Mouse (Mus musculus) lung, adult 2 months (tissue): ENCODE measurements at regions not wholly inside any gene's neighbourhood (a gene's known extent, or its start where the extent isn't known, plus 50 kb on each side); places are given as distances from the start of the nearest gene placed in this dataset.

Experiments used
- DNase-seq: peaks from one replicate; pipeline ENCODE4 v3.0.0; 2022
- H3K4me1 ChIP-seq: fragments of 200-500 bp; 2 replicates; pipeline ENCODE4 v1.6.1; 2011; ENCODE audit warnings: low read length; ENCODE audit not compliant: control insufficient read depth, insufficient read depth
- H3K4me3 ChIP-seq: fragments of 200-500 bp; replicated peaks from 2 replicates; pipeline ENCODE3; 2011; ENCODE audit warnings: low read depth, mild to moderate bottlenecking, control low read depth, low read length; ENCODE audit errors: extremely low read depth
- CTCF ChIP-seq: fragments of 200-500 bp; IDR thresholded peaks from 2 replicates; pipeline ENCODE4 v1.5.1; 2011; ENCODE audit warnings: mild to moderate bottlenecking, low read length, control low read depth; ENCODE audit not compliant: insufficient read depth
- POLR2A ChIP-seq: fragments of 200-500 bp; IDR thresholded peaks from 2 replicates; pipeline ENCODE4 v1.6.1; 2011; ENCODE audit warnings: low read depth, mild to moderate bottlenecking, control low read depth, low read length, borderline replicate concordance; ENCODE audit errors: extremely low read depth
- WGBS: fragments of 180-500 bp; shearing (Covaris S2); methylation state at CpG from one replicate; pipeline ENCODE4 v1.1.7; 2018; 5-methylcytosine and 5-hydroxymethylcytosine counted together

DNA sequence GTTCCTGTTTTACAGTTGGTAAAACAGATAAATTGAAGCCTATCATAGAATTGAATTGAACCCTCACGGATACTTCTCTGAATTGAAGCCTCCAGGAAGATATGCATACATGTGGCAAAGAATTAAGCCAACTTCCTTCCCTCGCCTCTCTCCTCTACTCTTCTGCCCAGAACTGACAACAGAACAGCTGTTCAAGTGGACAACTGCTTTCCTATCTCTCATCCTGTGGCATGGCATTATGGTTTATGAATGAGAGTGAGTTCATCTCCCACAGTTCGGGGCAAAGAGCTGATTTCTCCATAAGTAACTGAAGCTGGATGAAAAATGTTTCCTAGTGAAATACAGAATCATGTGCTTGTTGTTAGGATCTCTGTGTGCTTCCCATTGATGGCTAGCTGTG lies 190.6 kb downstream of the Kcnj2 start:
- peaks cover 2% of the 10 kb centered on the region for H3K4me1 ChIP-seq
- H3K4me3 ChIP-seq, result no peak overlapping the region
- no peak for DNase-seq
- WGBS, result 58% methylated on average over 3 of the region's 3 CpGs
- TF ChIP-seq CTCF, result no peak
- TF ChIP-seq POLR2A, result no peak

DNA sequence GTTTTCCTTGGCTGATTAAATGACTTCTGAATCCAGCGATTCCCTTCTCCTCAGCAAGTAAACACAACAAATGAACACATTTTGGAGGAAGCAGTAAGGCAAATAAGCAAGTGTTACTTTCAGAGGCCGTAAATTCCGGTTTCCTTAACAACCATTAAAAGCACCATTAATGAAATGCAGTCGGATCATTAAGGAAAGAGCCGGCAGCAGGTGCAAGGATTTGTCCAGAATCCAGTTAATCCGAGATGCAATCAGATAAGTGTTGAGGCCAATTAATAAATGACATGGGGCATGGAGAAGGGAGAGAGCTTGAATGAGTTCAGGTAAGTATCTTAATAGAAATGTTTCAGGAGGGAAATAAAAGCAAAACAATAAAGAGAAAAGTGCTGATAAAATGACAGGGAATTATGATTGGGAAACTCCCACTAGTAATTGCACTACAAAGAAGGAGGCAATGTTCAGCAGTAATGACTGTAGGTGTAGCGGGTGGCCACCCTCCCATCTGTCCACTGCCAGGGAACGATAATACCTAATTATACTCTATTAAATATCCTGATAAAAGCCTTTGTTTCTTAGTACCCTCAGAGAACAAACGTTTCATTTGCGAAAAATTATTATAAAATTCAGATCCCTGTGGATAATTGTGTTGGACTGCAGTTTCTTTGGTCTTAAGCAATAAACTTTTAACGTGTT lies 194.9 kb downstream of the Kcnj2 start:
- Histone ChIP-seq H3K4me3 (no peak overlapping the region), H3K4me1 (peaks cover 2% of the 10 kb centered on the region; the same call in 1 of the 2 replicates)
- no peak for DNase-seq
- 80% methylated on average over 11 of the region's 11 CpGs for WGBS
- TF ChIP-seq CTCF (no peak), POLR2A (no peak)

DNA sequence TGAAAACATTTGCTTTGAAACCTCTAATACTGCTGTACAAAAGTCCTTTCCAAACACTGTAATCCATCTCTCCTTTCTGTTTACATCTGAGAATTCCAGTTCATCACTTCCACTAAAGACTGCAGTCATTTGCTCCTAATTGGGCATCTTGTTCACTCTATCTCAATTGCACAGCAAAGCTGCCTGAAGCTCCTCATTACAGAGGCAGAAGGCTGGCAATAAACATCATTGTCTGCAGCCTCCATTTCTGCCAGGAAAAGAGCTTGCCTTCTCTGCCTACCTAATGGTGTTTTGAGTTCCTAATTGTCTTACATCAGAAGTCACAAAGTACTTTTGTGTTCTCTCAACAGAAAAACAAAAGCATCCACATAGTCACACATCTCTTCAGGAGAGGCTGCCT lies 207.7 kb downstream of the Kcnj2 start:
- Histone ChIP-seq H3K4me3 (no peak overlapping the region), H3K4me1 (no peaks in the 10 kb centered on the region)
- TF ChIP-seq POLR2A (no peak), CTCF (no peak)
- DNase-seq, result no peak

DNA sequence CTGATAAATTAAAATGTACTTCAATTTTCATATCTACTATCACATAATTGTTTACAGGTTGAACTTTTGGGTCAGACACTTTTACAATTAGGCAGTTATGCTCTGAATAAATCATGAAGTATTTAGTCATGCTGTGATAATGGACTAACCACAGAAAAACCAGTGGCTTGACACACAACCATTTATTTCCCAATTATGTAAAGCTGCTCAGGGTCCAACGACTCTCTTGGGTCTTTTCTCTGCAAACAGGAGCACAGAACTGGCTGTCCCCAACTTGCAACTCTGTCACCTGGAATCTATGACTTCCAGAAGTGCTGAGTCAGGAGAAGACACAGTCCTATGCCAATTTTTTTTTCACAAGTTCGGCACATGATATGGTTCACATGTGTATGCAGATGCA lies 214.8 kb downstream of the Kcnj2 start:
- 35% methylated on average over 2 of the region's 2 CpGs for WGBS
- TF ChIP-seq POLR2A (no peak), CTCF (no peak)
- no peak overlapping the region for H3K4me3 ChIP-seq
- no peak for DNase-seq
- no peaks in the 10 kb centered on the region for H3K4me1 ChIP-seq

DNA sequence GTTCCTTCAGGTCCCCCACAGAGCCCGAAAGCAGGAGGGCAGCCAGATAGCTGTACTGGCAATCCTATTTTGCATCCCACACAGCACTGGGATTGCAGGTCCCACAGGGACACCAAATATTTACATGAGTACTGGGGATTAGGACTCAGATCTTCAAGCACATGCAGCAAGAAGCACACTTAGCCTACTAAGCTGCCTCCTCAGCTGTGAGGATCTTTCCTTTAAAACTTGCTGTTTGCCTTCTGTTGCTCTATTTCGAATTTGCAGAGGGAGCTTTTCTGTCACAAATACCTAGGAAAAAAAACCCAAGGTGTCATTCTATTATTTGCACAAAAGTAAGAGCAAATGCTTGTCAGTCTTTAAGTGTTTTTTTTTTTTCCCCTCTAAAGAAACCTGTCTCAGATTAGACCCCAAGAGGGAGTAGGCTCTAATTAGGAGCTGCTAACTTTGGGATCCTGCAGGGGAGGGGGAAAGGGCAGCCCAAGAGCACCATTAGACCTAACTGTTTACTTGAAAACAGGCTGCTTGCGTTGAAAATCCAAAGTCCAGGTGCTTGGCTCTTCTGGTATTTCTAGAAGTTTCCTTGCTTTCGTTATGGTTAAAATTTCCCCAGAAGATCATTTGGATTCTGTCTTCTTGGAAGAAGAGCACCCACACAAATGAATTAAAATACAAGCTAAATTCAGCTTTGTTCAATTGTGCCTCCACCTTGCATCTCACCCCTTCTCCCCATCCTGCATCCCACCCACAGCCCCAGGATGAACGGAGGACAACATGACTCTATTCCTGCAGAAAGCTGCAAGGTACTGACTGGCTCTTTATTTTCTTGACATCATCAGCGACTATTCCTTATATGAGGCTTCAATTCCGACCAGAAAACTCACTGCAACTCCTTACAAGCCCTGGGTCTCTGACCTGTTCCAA lies 215.5 kb downstream of the Kcnj2 start:
- TF ChIP-seq POLR2A (no peak), CTCF (no peak)
- no peak for DNase-seq
- no peaks in the 10 kb centered on the region for H3K4me1 ChIP-seq
- H3K4me3 ChIP-seq, result no peak overlapping the region
- WGBS, result 72% methylated on average over 7 of the region's 7 CpGs

DNA sequence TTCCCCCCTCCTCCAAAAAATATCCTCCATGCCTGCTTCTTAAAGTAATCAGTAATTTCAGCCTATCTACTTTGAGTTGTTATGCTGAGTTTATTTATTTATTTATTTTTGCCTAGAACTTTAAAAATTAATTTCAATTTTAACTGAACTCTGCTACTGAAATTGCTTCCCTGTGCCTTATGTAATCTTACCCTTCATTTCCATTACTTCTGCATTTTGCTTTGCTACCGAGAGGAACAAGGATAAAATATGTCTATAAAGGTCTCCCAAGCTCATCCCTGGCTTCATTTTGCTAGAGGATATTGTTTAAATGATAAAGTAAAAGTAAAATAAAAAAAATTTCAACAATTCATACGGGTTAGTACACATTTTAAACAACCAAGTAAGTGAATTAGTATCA lies 216.3 kb downstream of the Kcnj2 start:
- no peaks in the 10 kb centered on the region for H3K4me1 ChIP-seq
- H3K4me3 ChIP-seq, result no peak overlapping the region
- no peak for TF ChIP-seq POLR2A
- TF ChIP-seq CTCF, result no peak
- no peak for DNase-seq
- 76% methylated on average over 2 of the region's 2 CpGs for WGBS

DNA sequence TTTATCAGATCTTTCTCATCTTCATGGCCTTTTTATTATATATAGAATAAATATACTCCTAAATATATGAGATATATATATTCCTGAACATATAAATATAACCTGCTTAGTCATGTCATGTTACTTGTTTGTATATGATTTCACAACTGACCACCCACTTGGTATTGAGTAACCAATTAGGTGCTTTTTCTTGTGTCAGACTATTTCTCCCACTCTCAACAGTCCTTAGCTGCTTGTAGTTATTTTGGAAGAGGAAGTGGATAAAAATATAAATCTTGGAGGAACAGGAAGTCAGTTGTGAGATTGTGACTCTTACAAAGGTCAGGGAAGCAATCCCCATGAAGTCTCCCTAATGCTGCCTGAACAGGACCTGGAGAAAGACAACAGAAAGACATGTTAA lies 224.6 kb downstream of the Kcnj2 start:
- Histone ChIP-seq H3K4me1 (no peaks in the 10 kb centered on the region; the same call in 1 of the 2 replicates), H3K4me3 (no peak overlapping the region)
- TF ChIP-seq CTCF (no peak), POLR2A (no peak)
- DNase-seq, result no peak

DNA sequence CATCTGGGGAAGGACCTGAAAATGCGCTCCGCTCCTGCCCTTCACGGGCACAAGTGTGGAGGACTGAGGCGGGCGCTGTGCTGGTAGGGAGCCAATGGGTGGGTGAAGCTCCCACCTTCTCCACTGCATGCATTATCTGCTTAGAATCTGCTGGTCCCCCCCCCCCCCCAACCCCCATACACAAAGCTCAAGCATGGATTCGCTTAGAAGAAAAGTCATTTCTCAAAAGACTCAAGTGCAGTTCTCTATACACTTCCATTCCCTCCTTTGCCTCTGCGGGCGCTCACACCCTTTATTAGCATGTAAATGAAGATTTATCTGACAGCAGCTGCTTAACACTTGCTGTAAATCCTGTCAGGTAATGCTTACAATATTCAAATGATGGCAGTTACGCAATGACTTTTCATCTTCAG lies 230.4 kb downstream of the Kcnj2 start:
- no peak for TF ChIP-seq POLR2A
- TF ChIP-seq CTCF, result no peak
- WGBS, result 58% methylated on average over 9 of the region's 9 CpGs

DNA sequence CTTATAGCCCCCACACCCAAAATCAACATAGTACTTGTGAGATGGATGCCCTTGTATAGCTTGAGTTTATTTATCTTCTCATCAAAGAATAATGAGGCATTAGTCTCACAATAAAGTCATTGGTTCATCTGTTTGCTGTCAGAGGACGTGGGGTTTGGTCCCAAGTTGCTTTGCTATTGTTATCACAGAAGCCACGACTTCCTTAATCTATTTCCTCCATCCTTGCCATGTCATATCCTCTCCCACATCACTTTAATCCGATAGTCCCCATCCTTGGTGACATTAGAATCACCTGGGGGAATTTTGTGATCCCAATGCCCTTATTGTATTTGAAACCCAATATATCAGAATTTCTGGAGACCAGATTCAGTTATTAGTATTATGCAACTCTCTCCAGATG lies 246.8 kb downstream of the Kcnj2 start:
- DNase-seq, result no peak
- no peak overlapping the region for H3K4me3 ChIP-seq
- H3K4me1 ChIP-seq, result peaks cover 2% of the 10 kb centered on the region; the same call in 1 of the 2 replicates
- TF ChIP-seq CTCF (no peak), POLR2A (no peak)
- WGBS, result 23% methylated on average over 3 of the region's 3 CpGs

More for the DNA sequence above, 230.4 kb downstream of the Kcnj2 start:
- no peak overlapping the region for H3K4me3 ChIP-seq
- H3K4me1 ChIP-seq, result no peaks in the 10 kb centered on the region
- DNase-seq, result no peak
